Mouse (Mus musculus): ENCODE data around the gene Marveld2.

Gene Marveld2

GRCm38 (mm10) chr13:100600317-100600716, 16.5 kb downstream of the Marveld2 start:
- DNase-seq (ENCODE audit: low spot score), result no peak

GRCm38 (mm10) chr13:100597284-100597683, 19.5 kb downstream of the Marveld2 start:
- DNase-seq (ENCODE audit: low spot score), result no peak

GRCm38 (mm10) chr13:100595552-100595885, 21.3 kb downstream of the Marveld2 start:
- DNase-seq (ENCODE audit: low spot score), result no peak

- no peak for DNase-seq (ENCODE audit: low spot score)
Observed at GRCm38 (mm10) chr13:100594838-100595551, 21.8 kb downstream of the Marveld2 start.

- DNase-seq (ENCODE audit: low spot score), result no peak
Observed at GRCm38 (mm10) chr13:100594041-100594792, 22.6 kb downstream of the Marveld2 start.

GRCm38 (mm10) chr13:100588646-100589045, 28.1 kb downstream of the Marveld2 start:
- DNase-seq (ENCODE audit: low spot score), result no peak

GRCm38 (mm10) chr13:100582144-100582543, 34.6 kb downstream of the Marveld2 start:
- DNase-seq (ENCODE audit: low spot score), result no peak

- peak; percentile 12 for DNase-seq (ENCODE audit: low spot score)
Observed at GRCm38 (mm10) chr13:100581701-100582100, 35.1 kb downstream of the Marveld2 start.

- no peak for DNase-seq (ENCODE audit: low spot score)
Observed at GRCm38 (mm10) chr13:100579951-100580350, 36.8 kb downstream of the Marveld2 start.

GRCm38 (mm10) chr13:100579220-100579619, 37.6 kb downstream of the Marveld2 start:
- DNase-seq (ENCODE audit: low spot score), result no peak

GRCm38 (mm10) chr13:100575950-100576349, 40.8 kb downstream of the Marveld2 start:
- DNase-seq (ENCODE audit: low spot score), result no peak

- DNase-seq (ENCODE audit: low spot score), result no peak
Observed at GRCm38 (mm10) chr13:100570713-100571112, 46.1 kb downstream of the Marveld2 start.

- DNase-seq (ENCODE audit: low spot score), result no peak
Observed at GRCm38 (mm10) chr13:100568359-100568758, 48.4 kb downstream of the Marveld2 start.

- no peak for DNase-seq (ENCODE audit: low spot score)
Observed at GRCm38 (mm10) chr13:100559449-100559848, 57.3 kb downstream of the Marveld2 start.

GRCm38 (mm10) chr13:100557011-100557410, 59.8 kb downstream of the Marveld2 start:
- DNase-seq (ENCODE audit: low spot score), result no peak

GRCm38 (mm10) chr13:100553042-100553437, 63.7 kb downstream of the Marveld2 start:
- DNase-seq (ENCODE audit: low spot score), result no peak

- no peak for DNase-seq (ENCODE audit: low spot score)
Observed at GRCm38 (mm10) chr13:100552369-100553041, 64.3 kb downstream of the Marveld2 start, which contains the start of gene Ocln. TSS of gene Ocln (minus strand) at chr13:100552718.

- DNase-seq (ENCODE audit: low spot score), result no peak
Observed at GRCm38 (mm10) chr13:100552009-100552368, 64.8 kb downstream of the Marveld2 start.

GRCm38 (mm10) chr13:100551371-100552008, 65.3 kb downstream of the Marveld2 start:
- DNase-seq (ENCODE audit: low spot score), result no peak

- no peak for DNase-seq (ENCODE audit: low spot score)
Observed at GRCm38 (mm10) chr13:100547269-100547668, 69.5 kb downstream of the Marveld2 start.

All from adipocyte (in vitro differentiated cells).